Mouse (Mus musculus) MEL (cell line): ENCODE data around the gene Cwc22.

Source experiments
- CHD1 ChIP-seq: IDR thresholded peaks from 2 replicates; pipeline ENCODE4 v1.6.1; 2012; ENCODE audit warnings: low read depth, mild to moderate bottlenecking, inconsistent platforms, low read length, improper control_type of control experiment
- CHD2 ChIP-seq: IDR thresholded peaks from 2 replicates; pipeline ENCODE4 v1.6.1; 2011; ENCODE audit warnings: low read length, improper control_type of control experiment
- CTCF ChIP-seq, 3 experiments: IDR thresholded peaks in 2 of 3; conservative IDR thresholded peaks in 1 of 3; 2 replicates each; pipeline ENCODE4 v1.5.1; 2011 to 2012; ENCODE audit warnings: low read length in 3 of 3, low read depth in 2 of 3, mild to moderate bottlenecking in 2 of 3, improper control_type of control experiment in 1 of 3, inconsistent platforms in 1 of 3, mixed read lengths in 1 of 3, moderate library complexity in 1 of 3; ENCODE audit not compliant: control insufficient read depth in 1 of 3, insufficient read depth in 1 of 3, poor library complexity in 1 of 3, severe bottlenecking in 1 of 3
- EP300 ChIP-seq, 2 experiments: IDR thresholded peaks; 2 replicates each; pipeline ENCODE4 v1.6.1; 2011; ENCODE audit warnings: improper control_type of control experiment in 2 of 2, low read length in 2 of 2, low read depth in 1 of 2, mild to moderate bottlenecking in 1 of 2
- GABPA ChIP-seq: IDR thresholded peaks from 2 replicates; pipeline ENCODE4 v1.6.1; 2012; ENCODE audit warnings: low read depth, mild to moderate bottlenecking, inconsistent platforms, low read length, improper control_type of control experiment, moderate library complexity
- JUND ChIP-seq: IDR thresholded peaks from 2 replicates; pipeline ENCODE4 v1.6.1; 2011; ENCODE audit warnings: low read depth, mild to moderate bottlenecking, improper control_type of control experiment, low read length
- KAT2A ChIP-seq: conservative IDR thresholded peaks from 2 replicates; pipeline ENCODE4 v1.6.1; 2012; ENCODE audit warnings: low read depth, low read length, improper control_type of control experiment, inconsistent platforms
- MAFK ChIP-seq: IDR thresholded peaks from 2 replicates; pipeline ENCODE4 v1.6.1; 2011; ENCODE audit warnings: low read depth, mild to moderate bottlenecking, low read length, improper control_type of control experiment, borderline replicate concordance
- MAX ChIP-seq: IDR thresholded peaks from 2 replicates; pipeline ENCODE4 v1.6.1; 2011; ENCODE audit warnings: low read length, improper control_type of control experiment
- MEF2A ChIP-seq: IDR thresholded peaks from 2 replicates; pipeline ENCODE4 v1.6.1; 2014; ENCODE audit warnings: low read depth, mild to moderate bottlenecking, inconsistent platforms, low read length, improper control_type of control experiment; ENCODE audit not compliant: poor library complexity, insufficient replicate concordance, severe bottlenecking; ENCODE audit errors: extremely low read depth
- POLR2A ChIP-seq, 2 experiments: IDR thresholded peaks; 2 replicates each; pipeline ENCODE4 v1.6.1; 2011 to 2012; ENCODE audit warnings: low read length in 2 of 2, mild to moderate bottlenecking in 2 of 2, control low read depth in 1 of 2, improper control_type of control experiment in 1 of 2, low read depth in 1 of 2, moderate library complexity in 1 of 2; ENCODE audit not compliant: control insufficient read depth in 1 of 2, insufficient read depth in 1 of 2, poor library complexity in 1 of 2
- RAD21 ChIP-seq: IDR thresholded peaks from 2 replicates; pipeline ENCODE4 v1.6.1; 2011; ENCODE audit warnings: mild to moderate bottlenecking, low read depth, low read length, improper control_type of control experiment
- TCF12 ChIP-seq: IDR thresholded peaks from 2 replicates; pipeline ENCODE4 v1.6.1; 2014; ENCODE audit warnings: low read depth, mild to moderate bottlenecking, inconsistent platforms, low read length, improper control_type of control experiment, moderate library complexity

- no peak for TF ChIP-seq JUND
- TF ChIP-seq CTCF (IDR thresholded peaks at IDR 0.05 in 2 of 3, conservative IDR thresholded peaks at IDR 0.05 in 1 of 3; ENCODE audit: control insufficient read depth in 1 of 3, insufficient read depth in 1 of 3, low read depth in 2 of 3, low read length in 3 of 3, poor library complexity in 1 of 3, severe bottlenecking in 1 of 3): no peak
- TF ChIP-seq EP300 (IDR thresholded peaks at IDR 0.05; ENCODE audit: low read depth in 1 of 2, low read length in 2 of 2): no peak
- TF ChIP-seq POLR2A (IDR thresholded peaks at IDR 0.05; ENCODE audit: control insufficient read depth in 1 of 2, insufficient read depth in 1 of 2, low read depth in 1 of 2, low read length in 2 of 2, poor library complexity in 1 of 2): no peak
- TF ChIP-seq RAD21: no peak
- TF ChIP-seq TCF12: no peak
- no peak for TF ChIP-seq CHD1
- TF ChIP-seq GABPA: no peak
- TF ChIP-seq MAFK: no peak
- no peak for TF ChIP-seq CHD2
- no peak for TF ChIP-seq MAX
- TF ChIP-seq KAT2A: no peak
- TF ChIP-seq MEF2A: no peak
These were observed 16.4 kb upstream of the Cwc22 start for GRCm38 (mm10) chr2:77962450-77963193.
